Mouse (Mus musculus): ENCODE data around the gene Hgd. TPM values are rescaled to one million over a fixed set of nuclear protein-coding genes. Genes with fewer than 3 reads are reported as not detected.
A peak's percentile ranks its signal among the peaks of the same experiment; 100 is the strongest.

Hgd gene
- polyA plus RNA-seq, 1 experiment from 2014 or later: 0.53 TPM

- Histone ChIP-seq H3K36me3 (ENCODE audit: control insufficient read depth, insufficient read depth, low read length) (no peaks in the 10 kb centered on the region), H3K9me3 (ENCODE audit: control insufficient read depth, low read length) (no peaks in the 10 kb centered on the region), H3K27me3 (ENCODE audit: control insufficient read depth, insufficient read depth, low read length) (no peaks in the 10 kb centered on the region), H3K4me3 (ENCODE audit: low read length) (no peak overlapping the region), H3K27ac (ENCODE audit: low read depth, low read length) (peak overlapping the region; percentile 47; the same call in 1 of the 2 replicates), H3K4me2 (replicated peaks; ENCODE audit: low read depth, low read length) (no peak overlapping the region), H3K9ac (ENCODE audit: low read depth, low read length) (no peak overlapping the region), H3K4me1 (ENCODE audit: control insufficient read depth, insufficient read depth, low read length) (peaks cover 16% of the 10 kb centered on the region; the same call in 1 of the 2 replicates)
- ATAC-seq (ENCODE audit: low FRiP score, low TSS enrichment): no peak
- WGBS: 15% methylated on average over 4 of the region's 4 CpGs
Observed at GRCm38 (mm10) chr16:37655756-37656347, 75.9 kb downstream of the Hgd start.

DNA sequence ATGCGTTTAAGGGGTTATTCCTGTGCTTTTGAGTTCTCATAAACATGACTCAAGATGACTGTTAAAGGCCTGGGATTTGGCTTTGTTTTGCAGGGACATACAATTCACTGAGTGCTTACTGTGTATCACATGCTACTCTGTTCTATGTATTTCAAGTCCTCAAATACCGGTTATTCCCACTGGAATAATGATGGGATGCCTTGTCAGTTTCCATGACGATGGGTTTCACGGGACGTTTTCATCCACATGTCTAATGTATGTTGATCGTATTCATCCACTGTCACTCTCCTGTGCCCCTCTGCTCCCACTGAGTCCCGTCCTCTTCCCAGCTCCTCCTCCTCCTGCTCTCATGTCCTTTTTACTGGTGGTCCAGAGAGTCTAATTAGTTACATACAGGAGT lies 76.8 kb downstream of the Hgd start:
- no peaks in the 10 kb centered on the region for H3K36me3 ChIP-seq (ENCODE audit: control insufficient read depth, insufficient read depth, low read length)
- H3K27me3 ChIP-seq (ENCODE audit: control insufficient read depth, insufficient read depth, low read length): no peaks in the 10 kb centered on the region
- peaks cover 16% of the 10 kb centered on the region; the same call in 1 of the 2 replicates for H3K4me1 ChIP-seq (ENCODE audit: control insufficient read depth, insufficient read depth, low read length)
- no peak overlapping the region for H3K27ac ChIP-seq (ENCODE audit: low read depth, low read length)
- no peak for ATAC-seq (ENCODE audit: low FRiP score, low TSS enrichment)
- H3K4me2 ChIP-seq (replicated peaks; ENCODE audit: low read depth, low read length): no peak overlapping the region
- WGBS: 78% methylated on average over 7 of the region's 7 CpGs
- no peaks in the 10 kb centered on the region for H3K9me3 ChIP-seq (ENCODE audit: control insufficient read depth, low read length)
- H3K9ac ChIP-seq (ENCODE audit: low read depth, low read length): no peak overlapping the region
- H3K4me3 ChIP-seq (ENCODE audit: low read length): no peak overlapping the region

- ATAC-seq (ENCODE audit: low FRiP score, low TSS enrichment): no peak
- Histone ChIP-seq H3K27me3 (ENCODE audit: control insufficient read depth, insufficient read depth, low read length) (no peaks in the 10 kb centered on the region), H3K27ac (ENCODE audit: low read depth, low read length) (no peak overlapping the region), H3K36me3 (ENCODE audit: control insufficient read depth, insufficient read depth, low read length) (no peaks in the 10 kb centered on the region), H3K4me1 (ENCODE audit: control insufficient read depth, insufficient read depth, low read length) (no peaks in the 10 kb centered on the region), H3K4me2 (replicated peaks; ENCODE audit: low read depth, low read length) (no peak overlapping the region), H3K4me3 (ENCODE audit: low read length) (no peak overlapping the region), H3K9ac (ENCODE audit: low read depth, low read length) (no peak overlapping the region), H3K9me3 (ENCODE audit: control insufficient read depth, low read length) (no peaks in the 10 kb centered on the region)
- 80% methylated on average over 9 of the region's 9 CpGs for WGBS
Observed at GRCm38 (mm10) chr16:37663643-37664459, 83.9 kb downstream of the Hgd start.

DNA sequence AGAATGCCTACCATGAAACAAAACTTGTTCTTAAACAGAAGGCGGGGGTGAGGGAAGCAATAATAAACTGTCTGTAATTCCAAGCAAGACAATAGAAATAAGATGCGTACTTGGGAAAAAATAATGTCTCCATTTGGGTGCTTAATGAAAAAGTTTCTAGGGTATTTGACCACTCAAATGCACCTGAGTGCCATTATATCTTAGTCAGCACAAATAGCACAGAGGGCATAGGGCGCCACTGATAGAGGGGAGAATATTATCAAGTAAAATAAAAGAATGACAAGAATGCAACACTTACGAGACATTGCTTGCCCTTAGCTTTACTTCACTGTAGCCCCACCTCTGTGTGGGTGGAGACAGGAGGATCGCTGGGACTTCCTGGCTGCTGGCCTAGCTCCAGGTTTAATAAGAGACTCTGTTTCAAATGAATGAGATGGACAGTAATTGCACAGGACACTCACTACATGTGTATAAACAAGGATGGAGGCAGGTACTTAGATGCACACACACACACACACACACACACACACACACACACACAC lies 85.5 kb downstream of the Hgd start:
- no peak overlapping the region for H3K27ac ChIP-seq (ENCODE audit: low read depth, low read length)
- 76% methylated on average over 5 of the region's 5 CpGs for WGBS
- H3K4me2 ChIP-seq (replicated peaks; ENCODE audit: low read depth, low read length): no peak overlapping the region
- H3K4me3 ChIP-seq (ENCODE audit: low read length): no peak overlapping the region
- no peaks in the 10 kb centered on the region for H3K36me3 ChIP-seq (ENCODE audit: control insufficient read depth, insufficient read depth, low read length)
- no peak for ATAC-seq (ENCODE audit: low FRiP score, low TSS enrichment)
- no peaks in the 10 kb centered on the region for H3K4me1 ChIP-seq (ENCODE audit: control insufficient read depth, insufficient read depth, low read length)
- no peaks in the 10 kb centered on the region for H3K27me3 ChIP-seq (ENCODE audit: control insufficient read depth, insufficient read depth, low read length)
- no peak overlapping the region for H3K9ac ChIP-seq (ENCODE audit: low read depth, low read length)
- H3K9me3 ChIP-seq (ENCODE audit: control insufficient read depth, low read length): no peaks in the 10 kb centered on the region

GRCm38 (mm10) chr16:37670666-37671283 lies 90.8 kb downstream of the Hgd start:
- ATAC-seq (ENCODE audit: low FRiP score, low TSS enrichment): no peak
- Histone ChIP-seq H3K4me3 (ENCODE audit: low read length) (no peak overlapping the region), H3K4me1 (ENCODE audit: control insufficient read depth, insufficient read depth, low read length) (0 out of 2 replicates have a peak, but pooled peaks cover 3% of the 10 kb centered on the region), H3K27me3 (ENCODE audit: control insufficient read depth, insufficient read depth, low read length) (no peaks in the 10 kb centered on the region), H3K9me3 (ENCODE audit: control insufficient read depth, low read length) (no peaks in the 10 kb centered on the region; the same call in 1 of the 2 replicates), H3K9ac (ENCODE audit: low read depth, low read length) (no peak overlapping the region), H3K4me2 (replicated peaks; ENCODE audit: low read depth, low read length) (no peak overlapping the region), H3K36me3 (ENCODE audit: control insufficient read depth, insufficient read depth, low read length) (no peaks in the 10 kb centered on the region), H3K27ac (ENCODE audit: low read depth, low read length) (no peak overlapping the region)
- WGBS: 39% methylated on average over 4 of the region's 4 CpGs

GRCm38 (mm10) chr16:37675326-37675725 lies 95.4 kb downstream of the Hgd start:
- WGBS: 87% methylated on average over 5 of the region's 5 CpGs
- Histone ChIP-seq H3K27ac (ENCODE audit: low read depth, low read length) (no peak overlapping the region), H3K9ac (ENCODE audit: low read depth, low read length) (no peak overlapping the region), H3K36me3 (ENCODE audit: control insufficient read depth, insufficient read depth, low read length) (no peaks in the 10 kb centered on the region), H3K27me3 (ENCODE audit: control insufficient read depth, insufficient read depth, low read length) (no peaks in the 10 kb centered on the region), H3K4me2 (replicated peaks; ENCODE audit: low read depth, low read length) (no peak overlapping the region), H3K4me3 (ENCODE audit: low read length) (no peak overlapping the region), H3K4me1 (ENCODE audit: control insufficient read depth, insufficient read depth, low read length) (peaks cover 17% of the 10 kb centered on the region; the same call in 1 of the 2 replicates), H3K9me3 (ENCODE audit: control insufficient read depth, low read length) (no peaks in the 10 kb centered on the region; the same call in 1 of the 2 replicates)
- ATAC-seq (ENCODE audit: low FRiP score, low TSS enrichment): no peak

DNA sequence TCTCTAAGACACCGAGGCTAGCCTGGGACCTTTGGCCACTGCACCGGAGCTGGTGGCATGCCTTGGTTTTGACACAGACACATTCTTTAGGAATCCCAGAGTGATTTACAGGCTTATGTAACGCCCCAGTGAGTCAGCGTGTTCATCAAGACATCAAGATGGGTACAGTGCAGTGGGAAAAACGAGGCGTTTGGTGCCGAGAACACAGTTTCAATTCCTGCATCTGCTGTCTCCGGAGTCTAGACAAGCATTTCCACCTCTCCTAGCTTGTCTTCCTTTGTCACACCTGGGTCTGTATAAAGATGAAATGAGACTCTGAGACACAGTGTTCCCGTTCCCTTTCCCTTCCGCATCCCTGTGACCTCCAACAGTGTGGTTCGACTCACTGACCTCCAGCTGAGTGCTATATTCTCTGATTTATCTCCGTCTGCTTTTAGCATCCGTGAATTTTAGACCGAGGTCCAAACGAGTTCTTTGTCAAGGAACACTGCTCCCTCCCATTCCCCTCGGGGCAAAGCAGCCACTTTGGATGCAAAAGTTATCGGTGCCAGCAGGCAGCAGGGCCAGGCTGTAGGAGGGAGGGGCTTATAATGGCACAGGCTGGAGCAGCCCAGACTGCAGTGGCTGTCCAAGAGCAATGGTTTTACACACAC lies 96.2 kb downstream of the Hgd start:
- H3K36me3 ChIP-seq (ENCODE audit: control insufficient read depth, insufficient read depth, low read length): no peaks in the 10 kb centered on the region
- peak overlapping the region; percentile 32; the same call in 1 of the 2 replicates for H3K4me2 ChIP-seq (replicated peaks; ENCODE audit: low read depth, low read length)
- no peaks in the 10 kb centered on the region; the same call in 1 of the 2 replicates for H3K9me3 ChIP-seq (ENCODE audit: control insufficient read depth, low read length)
- H3K27ac ChIP-seq (ENCODE audit: low read depth, low read length): no peak overlapping the region
- no peak overlapping the region for H3K9ac ChIP-seq (ENCODE audit: low read depth, low read length)
- H3K27me3 ChIP-seq (ENCODE audit: control insufficient read depth, insufficient read depth, low read length): no peaks in the 10 kb centered on the region
- peaks cover 17% of the 10 kb centered on the region; the same call in 1 of the 2 replicates for H3K4me1 ChIP-seq (ENCODE audit: control insufficient read depth, insufficient read depth, low read length)
- H3K4me3 ChIP-seq (ENCODE audit: low read length): peak overlapping the region; percentile 12; the same call in 1 of the 2 replicates
- peak; percentile 77 for ATAC-seq (ENCODE audit: low FRiP score, low TSS enrichment)
- WGBS: 29% methylated on average over 17 of the region's 17 CpGs

DNA sequence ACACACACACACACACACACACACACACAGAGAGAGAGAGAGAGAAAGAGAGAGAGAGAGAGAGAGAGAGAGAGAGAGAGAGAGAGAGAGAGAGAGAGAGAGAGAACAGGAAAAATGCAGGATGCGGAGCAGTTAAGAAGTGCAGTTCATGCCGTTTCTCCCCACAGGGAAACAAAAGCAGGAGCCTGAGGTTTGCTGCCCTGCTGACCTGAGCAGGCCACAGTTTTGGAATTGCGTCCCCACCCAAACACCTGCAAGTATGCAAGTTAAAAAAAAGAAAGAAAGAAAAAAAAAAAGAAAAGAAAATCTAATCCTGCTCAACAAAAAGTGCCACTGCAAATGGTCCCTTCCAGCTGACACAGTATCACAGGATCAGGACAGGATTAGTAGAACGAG lies 96.7 kb downstream of the Hgd start:
- Histone ChIP-seq H3K27me3 (ENCODE audit: control insufficient read depth, insufficient read depth, low read length) (no peaks in the 10 kb centered on the region), H3K4me3 (ENCODE audit: low read length) (no peak overlapping the region), H3K36me3 (ENCODE audit: control insufficient read depth, insufficient read depth, low read length) (no peaks in the 10 kb centered on the region), H3K9me3 (ENCODE audit: control insufficient read depth, low read length) (no peaks in the 10 kb centered on the region; the same call in 1 of the 2 replicates), H3K4me1 (ENCODE audit: control insufficient read depth, insufficient read depth, low read length) (peaks cover 17% of the 10 kb centered on the region; the same call in 1 of the 2 replicates), H3K9ac (ENCODE audit: low read depth, low read length) (no peak overlapping the region), H3K4me2 (replicated peaks; ENCODE audit: low read depth, low read length) (peak overlapping the region; percentile 32; the same call in 1 of the 2 replicates), H3K27ac (ENCODE audit: low read depth, low read length) (no peak overlapping the region)
- WGBS: 41% methylated on average over 4 of the region's 4 CpGs
- no peak for ATAC-seq (ENCODE audit: low FRiP score, low TSS enrichment)

Data from kidney, embryonic 14.5 days (tissue).